Comparison of ENCODE assay signal across 1 mouse cellular context in the genomic region with DNA sequence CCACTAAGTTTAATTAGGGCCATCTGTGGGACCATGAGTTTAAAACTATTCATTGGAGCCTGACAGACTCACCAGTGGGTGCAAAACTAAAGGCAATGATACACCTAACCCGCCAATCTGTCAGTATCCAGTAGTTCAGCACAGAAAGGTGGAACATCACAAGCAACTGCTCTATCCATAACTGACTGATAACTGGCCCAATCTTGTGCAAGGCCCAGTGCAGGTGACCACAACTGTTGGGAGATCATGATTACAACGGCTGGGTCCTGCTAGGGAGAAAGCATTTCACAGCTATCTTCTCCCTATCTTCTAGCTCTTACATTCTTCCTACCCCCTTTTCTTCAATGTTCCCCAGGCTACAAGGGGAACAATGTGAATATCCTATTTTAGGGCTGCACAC.
A peak's percentile ranks its signal among the peaks of the same experiment; 100 is the strongest.
TF ChIP-seq lines count a peak whose summit lies in the region.

No protein-coding gene starts in this region.

TF ChIP-seq in MEL, 35 proteins besides CTCF, POLR2A, EP300 and RAD21:
- TF ChIP-seq GABPA (IDR thresholded peaks at IDR 0.05; ENCODE audit: low read depth, low read length) (no peak), TCF12 (IDR thresholded peaks at IDR 0.05; ENCODE audit: low read depth, low read length) (peak; percentile 82), GATA1 (IDR thresholded peaks at IDR 0.05; ENCODE audit: low read depth, low read length) (peak; percentile 75), RCOR1 (IDR thresholded peaks at IDR 0.05; ENCODE audit: low read depth, low read length) (peak; percentile 36; the same call in 1 of the 2 replicates), SIN3A (IDR thresholded peaks at IDR 0.05; ENCODE audit: low read length) (peak; percentile 44; the same call in 1 of the 2 replicates), TAL1 (IDR thresholded peaks at IDR 0.05; ENCODE audit: low read length) (peak; percentile 32; the same call in 1 of the 2 replicates), MEF2A (IDR thresholded peaks at IDR 0.05; ENCODE audit: extremely low read depth, insufficient replicate concordance, low read depth, low read length, poor library complexity, severe bottlenecking) (no peak), ETS1 (IDR thresholded peaks at IDR 0.05; ENCODE audit: low read depth, low read length) (peak; percentile 55), MYB (IDR thresholded peaks at IDR 0.05; ENCODE audit: low read depth, low read length) (peak; percentile 81), ELF1 (IDR thresholded peaks at IDR 0.05; ENCODE audit: low read depth, low read length) (no peak)
